Mouse (Mus musculus) brain, embryonic 14.5 days (tissue): ENCODE measurements around the gene Aes. TPM values are rescaled to one million over a fixed set of nuclear protein-coding genes. Genes with fewer than 3 reads are reported as not detected.

Source experiments
- DNase-seq: peaks from one replicate; pipeline ENCODE4 v3.0.0-alpha.2; 2011; ENCODE audit warnings: low read depth
- CTCF ChIP-seq: fragments of 200-500 bp; IDR thresholded peaks from 2 replicates; pipeline ENCODE4 v1.5.1; 2012; ENCODE audit warnings: inconsistent platforms, mild to moderate bottlenecking, moderate library complexity, borderline replicate concordance; ENCODE audit not compliant: insufficient read depth, insufficient read length; ENCODE audit errors: extremely low read depth
- POLR2A ChIP-seq: fragments of 200-500 bp; IDR thresholded peaks from 2 replicates; pipeline ENCODE4 v1.6.1; 2012; ENCODE audit warnings: mild to moderate bottlenecking, inconsistent platforms, borderline replicate concordance; ENCODE audit not compliant: poor library complexity, insufficient read depth, insufficient read length, severe bottlenecking; ENCODE audit errors: extremely low read depth
- polyA plus RNA-seq: library from polyadenylated mRNA; depleted of rRNA; stranded (reverse); fragments of >200 nt; gene quantifications from 2 replicates; pipeline ENCODE4 v1.2.3, GENCODE M21; 2012; rRNA removed

Gene Aes
- polyA plus RNA-seq, 1 experiment: 696 TPM

DNA sequence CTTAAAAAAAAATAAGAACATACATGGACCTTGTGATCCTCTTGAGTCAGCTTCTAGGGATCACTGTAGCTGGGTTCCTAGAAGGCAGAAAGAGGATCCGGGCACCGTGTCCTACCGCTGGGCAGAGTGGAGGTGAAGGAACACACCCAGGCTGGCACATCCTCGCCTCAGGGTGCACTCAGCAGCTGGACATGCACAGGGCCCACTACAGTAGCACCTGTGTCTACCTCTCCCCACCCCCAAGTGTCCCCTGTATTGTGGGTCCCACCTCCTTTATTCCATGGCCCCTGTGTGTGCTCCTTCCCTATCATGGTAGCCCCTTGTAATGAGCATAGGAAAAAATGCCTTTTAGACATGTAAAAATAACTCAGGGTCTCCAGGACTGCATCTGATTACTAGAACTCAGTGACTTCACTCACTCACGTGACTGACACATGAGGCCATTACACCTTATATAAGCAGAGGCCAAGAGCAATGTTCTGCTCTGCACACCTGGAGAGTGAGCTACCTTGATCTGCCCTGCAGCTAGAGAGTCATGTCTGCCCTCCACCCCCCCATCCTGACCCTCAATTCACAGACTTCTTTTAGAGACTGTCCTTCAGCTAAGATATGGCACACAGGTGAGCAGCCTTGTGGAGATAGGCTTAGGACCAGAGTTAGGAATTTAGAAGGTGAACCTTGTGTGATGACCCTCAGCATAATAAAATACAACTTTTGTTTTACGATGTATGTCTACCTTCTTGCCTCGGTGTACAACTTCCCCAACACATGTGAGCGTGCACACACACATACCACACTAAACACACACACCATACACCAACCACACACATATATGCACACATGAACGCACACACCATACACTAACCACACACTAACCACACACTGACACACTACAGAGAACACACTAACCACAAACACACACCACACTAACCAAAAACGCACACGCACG, 45.0 kb downstream of the Aes start:
- TF ChIP-seq POLR2A (no peak), CTCF (no peak)
- no peak for DNase-seq

DNA sequence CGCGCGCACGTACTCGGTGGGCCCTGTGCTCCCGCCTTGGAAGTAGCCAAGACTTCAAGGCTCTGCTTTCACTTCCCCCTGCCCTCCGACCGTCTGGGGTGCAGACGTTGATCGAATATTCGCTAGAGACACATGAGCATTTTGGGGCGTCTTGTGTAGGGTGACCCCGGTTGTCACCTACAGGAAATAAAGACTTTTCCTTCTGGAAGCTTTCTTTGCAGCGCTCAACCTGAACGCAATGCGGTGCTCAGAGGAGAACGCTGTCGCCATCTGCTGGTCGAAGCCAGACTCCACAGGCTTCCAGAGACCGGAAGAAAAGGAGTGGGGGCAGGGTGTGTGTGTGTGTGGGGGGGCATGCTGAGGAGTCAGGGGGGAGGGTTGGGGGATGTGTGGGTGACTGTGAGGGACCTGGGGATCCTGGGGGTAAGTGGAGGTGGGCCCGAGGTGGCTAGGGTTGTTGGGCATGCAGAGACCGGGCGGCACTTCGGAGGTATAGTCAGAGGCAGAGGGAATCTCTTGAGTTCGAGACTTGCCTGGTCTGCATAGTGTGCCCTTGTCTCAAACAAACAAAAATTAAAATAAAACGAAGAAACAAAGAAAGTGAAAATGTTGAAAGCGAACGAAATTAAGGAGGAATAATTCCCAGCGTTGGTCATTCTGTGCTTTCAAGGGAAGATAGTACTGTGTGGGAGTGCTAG, 45.8 kb downstream of the Aes start:
- DNase-seq: peak; percentile 93
- TF ChIP-seq POLR2A (no peak), CTCF (peak; percentile 93)

DNA sequence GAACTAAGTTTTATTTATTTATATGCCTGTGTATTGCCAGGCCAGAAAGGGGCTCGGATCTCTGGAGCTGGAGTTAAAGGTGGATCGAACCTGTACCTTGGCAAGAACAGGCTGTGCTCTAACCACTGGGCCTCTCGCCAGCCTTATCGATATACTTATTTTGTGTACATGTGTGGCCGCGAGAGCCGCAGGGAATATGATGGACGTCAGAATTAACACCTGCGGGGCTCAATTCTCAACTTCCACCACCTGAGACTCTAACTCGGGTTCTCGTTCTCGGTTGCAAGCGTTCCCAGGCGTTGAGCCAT, 46.3 kb downstream of the Aes start:
- TF ChIP-seq CTCF: no peak
- no peak for TF ChIP-seq POLR2A
- DNase-seq: no peak

DNA sequence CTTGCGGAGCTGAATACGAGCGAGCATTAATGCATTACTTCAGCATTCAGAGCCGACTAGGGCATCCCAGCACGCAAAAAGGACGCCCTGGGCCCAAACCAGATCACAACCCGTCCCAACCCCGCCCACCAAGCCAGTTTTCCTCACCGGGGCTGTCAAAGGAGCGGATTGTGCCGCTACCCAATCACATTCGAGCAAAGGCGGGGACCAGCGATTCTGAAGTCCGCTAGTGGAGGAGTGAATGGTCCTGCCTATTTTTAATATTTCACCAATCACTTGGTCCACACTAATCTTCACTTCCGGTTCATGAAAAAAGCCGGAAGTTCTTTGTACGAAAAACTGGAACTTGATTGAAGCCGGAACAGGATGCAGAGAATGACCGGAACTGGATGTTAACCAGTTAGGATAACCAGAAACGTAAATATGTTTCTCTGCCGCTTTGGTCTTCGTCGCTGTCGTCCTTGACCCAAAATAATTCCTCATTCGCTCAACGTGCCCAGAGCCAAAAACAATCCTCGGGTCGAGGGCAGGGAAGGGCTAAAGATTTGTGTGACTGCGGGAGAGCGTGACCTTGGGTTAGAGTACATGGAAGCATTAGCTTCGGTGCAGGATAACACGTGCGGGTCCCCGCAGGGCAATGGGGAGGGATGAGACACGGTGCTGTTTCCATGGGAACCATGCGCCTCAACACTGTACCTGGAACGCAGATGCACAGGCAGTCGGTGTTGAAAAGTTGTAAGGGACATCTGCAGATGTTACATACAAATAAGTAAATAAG, 46.9 kb downstream of the Aes start, which contains the start of gene BC025920:
TSS of gene BC025920 (plus strand) at position 297 of the 778 bp plus-strand sequence.
- peak; percentile 99 for DNase-seq
- peak; percentile 52; the same call in 1 of the 2 replicates for TF ChIP-seq POLR2A
- TF ChIP-seq CTCF: no peak

DNA sequence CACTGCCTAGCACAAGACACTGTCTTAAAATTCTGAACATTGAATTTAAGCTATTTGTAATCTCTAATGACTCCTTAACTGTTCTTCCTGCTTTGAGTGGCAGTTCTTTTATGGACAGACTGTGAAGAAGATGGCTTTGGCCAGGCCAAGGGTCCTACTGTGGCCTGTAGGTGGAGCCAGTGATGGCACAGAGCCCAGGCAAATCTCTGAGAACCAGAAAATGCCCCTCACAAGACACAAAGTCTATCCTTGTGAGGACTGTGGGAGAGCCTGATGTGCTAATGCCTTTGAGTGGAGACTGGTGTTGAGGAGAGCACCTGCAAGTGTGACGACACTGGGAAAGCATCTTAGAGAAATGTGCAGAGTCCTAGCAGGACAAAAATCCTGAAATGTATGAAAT, 49.0 kb downstream of the Aes start:
- no peak for DNase-seq
- TF ChIP-seq POLR2A: no peak
- TF ChIP-seq CTCF: no peak

DNA sequence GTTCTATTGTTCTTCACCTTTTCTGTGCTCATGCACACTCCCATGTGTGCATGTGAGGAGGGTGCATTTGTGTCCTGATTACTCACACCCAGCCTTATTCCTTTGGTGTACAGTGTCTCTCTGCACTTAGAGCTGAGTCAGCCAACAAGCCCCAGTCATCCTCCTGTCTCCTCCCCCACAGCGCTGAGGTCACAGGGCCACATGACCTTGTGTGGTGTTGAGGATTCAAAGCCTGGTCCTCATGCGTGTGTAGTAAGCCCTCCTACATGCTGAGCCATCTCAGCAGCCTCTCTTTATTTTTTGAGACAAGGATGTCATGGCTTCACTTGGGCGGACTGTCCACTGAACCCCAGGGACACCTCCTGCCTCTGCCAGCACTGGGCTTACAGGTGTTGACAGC, 53.5 kb downstream of the Aes start:
- TF ChIP-seq POLR2A (no peak), CTCF (no peak)
- no peak for DNase-seq

DNA sequence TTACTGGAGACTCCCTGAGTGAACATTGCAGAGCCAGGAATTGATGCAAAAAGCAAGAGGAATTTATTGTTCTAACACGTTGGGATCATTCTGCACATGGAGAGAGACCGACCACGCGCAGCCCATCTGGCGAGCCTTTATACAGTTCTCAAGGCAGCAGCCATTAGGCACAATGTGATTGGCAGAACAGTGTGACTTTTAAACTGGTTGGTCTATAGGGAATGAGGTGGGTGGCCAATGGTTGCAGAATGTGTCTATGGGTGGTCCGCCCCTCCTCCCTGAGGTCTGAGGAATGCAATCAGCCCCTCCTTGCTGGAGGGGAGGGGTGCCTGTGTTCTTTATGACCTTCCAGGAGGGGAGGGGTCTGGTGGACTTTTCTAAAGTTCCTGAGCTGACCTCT, 56.2 kb downstream of the Aes start:
- TF ChIP-seq POLR2A (no peak), CTCF (no peak)
- DNase-seq: no peak

Other genes with a start within 250 kb of the Aes start
- 41.4 and 44.3 TPM in 2 replicates for gene Cactin, start 238.4 kb upstream of the Aes start, polyA plus RNA-seq
- gene Tbxa2r, start 230.8 kb upstream of the Aes start, polyA plus RNA-seq: 5.0 and 5.3 TPM in 2 replicates
- gene Gipc3, start 216.2 kb upstream of the Aes start, polyA plus RNA-seq: 0.05 and 0.16 TPM in 2 replicates
- gene Hmg20b, start 209.0 kb upstream of the Aes start, polyA plus RNA-seq: 49.5 and 63.8 TPM in 2 replicates
- gene Mfsd12, start 202.0 kb upstream of the Aes start, polyA plus RNA-seq: 13.1 and 15.6 TPM in 2 replicates
- 0.19 and 0.25 TPM in 2 replicates for gene 4930404N11Rik, start 193.7 kb upstream of the Aes start, polyA plus RNA-seq
- gene Fzr1, start 181.0 kb upstream of the Aes start, polyA plus RNA-seq: 154 and 184 TPM in 2 replicates
- gene Dohh, start 175.1 kb upstream of the Aes start, polyA plus RNA-seq: 64.0 and 67.4 TPM in 2 replicates
- 6.8 and 9.6 TPM in 2 replicates for gene Gm48551, start 175.0 kb upstream of the Aes start, polyA plus RNA-seq
- gene Gm48552, start 170.5 kb upstream of the Aes start, polyA plus RNA-seq: 8.7 and 9.4 TPM in 2 replicates
- gene Smim24, start 166.4 kb upstream of the Aes start, polyA plus RNA-seq: 3.0 and 4.2 TPM in 2 replicates
- 9.2 and 16.7 TPM in 2 replicates for gene Nfic, start 103.9 kb upstream of the Aes start, polyA plus RNA-seq
- 396 and 427 TPM in 2 replicates for gene Celf5, start 76.8 kb upstream of the Aes start, polyA plus RNA-seq
- 152 and 206 TPM in 2 replicates for gene Ncln, start 63.1 kb upstream of the Aes start, polyA plus RNA-seq
- 0.54 and 0.59 TPM in 2 replicates for gene S1pr4, start 59.4 kb upstream of the Aes start, polyA plus RNA-seq
- 0.95 and 1.1 TPM in 2 replicates for gene Gna15, start 35.3 kb upstream of the Aes start, polyA plus RNA-seq
- 110 and 115 TPM in 2 replicates for gene Gna11, start 14.3 kb upstream of the Aes start, polyA plus RNA-seq
- 82.1 and 123 TPM in 2 replicates for gene Tle2, start 15.1 kb downstream of the Aes start, polyA plus RNA-seq
- gene Tle6, start 41.6 kb downstream of the Aes start, polyA plus RNA-seq: 5.3 and 8.2 TPM in 2 replicates
- 5.5 and 6.7 TPM in 2 replicates for gene BC025920, start 46.8 kb downstream of the Aes start, polyA plus RNA-seq
- 75.9 and 83.4 TPM in 2 replicates for gene Sirt6, start 68.3 kb downstream of the Aes start, polyA plus RNA-seq
- gene Ankrd24, start 69.1 kb downstream of the Aes start, polyA plus RNA-seq: 74.1 and 85.9 TPM in 2 replicates
- gene Gm10778, start 89.6 kb downstream of the Aes start, polyA plus RNA-seq: 3.0 and 3.8 TPM in 2 replicates
- gene Zfp433, start 145.3 kb downstream of the Aes start, polyA plus RNA-seq: 6.6 and 6.9 TPM in 2 replicates
- gene Gm3055, start 211.7 kb downstream of the Aes start, polyA plus RNA-seq: 9.2 and 11.8 TPM in 2 replicates